Mouse (Mus musculus): Measurements from ENCODE around the gene Fbrsl1. TPM values are rescaled to one million over a fixed set of nuclear protein-coding genes. Genes with fewer than 3 reads are reported as not detected.

Fbrsl1 gene
- total RNA-seq, 2 experiments from 2014 or later = 12.6 to 13.6 TPM

Other genes starting within 250 kb of the Fbrsl1 start
- 26.3 and 31.4 TPM in 2 replicates for gene Ankle2, start 217.5 kb downstream of the Fbrsl1 start, total RNA-seq (2015; ENCODE audit: low replicate concordance)
- gene Ankle2, start 217.5 kb downstream of the Fbrsl1 start, total RNA-seq (2017; ENCODE audit: low replicate concordance) = 35.5 and 45.2 TPM in 2 replicates
- gene Pgam5, start 178.6 kb downstream of the Fbrsl1 start, total RNA-seq (2015; ENCODE audit: low replicate concordance) = 11.9 and 14.3 TPM in 2 replicates
- 11.2 and 13.3 TPM in 2 replicates for gene Pgam5, start 178.6 kb downstream of the Fbrsl1 start, total RNA-seq (2017; ENCODE audit: low replicate concordance)
- gene Pxmp2, start 162.3 kb downstream of the Fbrsl1 start, total RNA-seq (2015; ENCODE audit: low replicate concordance) = 9.2 and 15.5 TPM in 2 replicates
- 3.3 and 5.6 TPM in 2 replicates for gene Pxmp2, start 162.3 kb downstream of the Fbrsl1 start, total RNA-seq (2017; ENCODE audit: low replicate concordance)
- gene Pole, start 162.2 kb downstream of the Fbrsl1 start, total RNA-seq (2015; ENCODE audit: low replicate concordance) = 78.6 and 89.3 TPM in 2 replicates
- gene Pole, start 162.2 kb downstream of the Fbrsl1 start, total RNA-seq (2017; ENCODE audit: low replicate concordance) = 59.6 and 66.5 TPM in 2 replicates
- not detected in 2 replicates for gene P2rx2, start 105.3 kb downstream of the Fbrsl1 start, total RNA-seq (2015; ENCODE audit: low replicate concordance)
- gene P2rx2, start 105.3 kb downstream of the Fbrsl1 start, total RNA-seq (2017; ENCODE audit: low replicate concordance) = not detected in 2 replicates
- not detected in 2 replicates for gene Lrcol1, start 103.8 kb downstream of the Fbrsl1 start, total RNA-seq (2015; ENCODE audit: low replicate concordance)
- gene Lrcol1, start 103.8 kb downstream of the Fbrsl1 start, total RNA-seq (2017; ENCODE audit: low replicate concordance) = not detected in 2 replicates
- 1.7 and 3.2 TPM in 2 replicates for gene Galnt9, start 95.9 kb upstream of the Fbrsl1 start, total RNA-seq (2015; ENCODE audit: low replicate concordance)
- gene Galnt9, start 95.9 kb upstream of the Fbrsl1 start, total RNA-seq (2017; ENCODE audit: low replicate concordance) = 0.26 TPM in 1 of 2 replicates, not detected in the other
- 12.2 and 18.4 TPM in 2 replicates for gene Noc4l, start 204.9 kb upstream of the Fbrsl1 start, total RNA-seq (2015; ENCODE audit: low replicate concordance)
- 3.3 TPM in 2 replicates for gene Noc4l, start 204.9 kb upstream of the Fbrsl1 start, total RNA-seq (2017; ENCODE audit: low replicate concordance)
- gene Ddx51, start 204.9 kb upstream of the Fbrsl1 start, total RNA-seq (2015; ENCODE audit: low replicate concordance) = 1.4 and 3.4 TPM in 2 replicates
- gene Ddx51, start 204.9 kb upstream of the Fbrsl1 start, total RNA-seq (2017; ENCODE audit: low replicate concordance) = 2.8 TPM in 1 of 2 replicates, not detected in the other